Mouse (Mus musculus): Measurements from ENCODE around the gene Vmo1. TPM values are rescaled to one million over a fixed set of nuclear protein-coding genes. Genes with fewer than 3 reads are reported as not detected.

Vmo1 gene
- polyA plus RNA-seq, 1 experiment from 2014 or later: not detected

- H3K27ac ChIP-seq (ENCODE audit: low read depth, low read length): no peak overlapping the region
- no peaks in the 10 kb centered on the region for H3K36me3 ChIP-seq (ENCODE audit: control insufficient read depth, insufficient read depth, low read length)
- WGBS: 82% methylated on average over 7 of the region's 7 CpGs
- ATAC-seq: no peak
- no peaks in the 10 kb centered on the region for H3K9me3 ChIP-seq (ENCODE audit: control insufficient read depth, low read length)
- no peak overlapping the region for H3K4me3 ChIP-seq (ENCODE audit: low read length)
- H3K4me2 ChIP-seq (ENCODE audit: low read length): no peak overlapping the region
- H3K9ac ChIP-seq (ENCODE audit: low read depth, low read length): no peak overlapping the region
- peaks cover 3% of the 10 kb centered on the region for H3K4me1 ChIP-seq (ENCODE audit: control insufficient read depth, insufficient read depth, low read depth, low read length)
- H3K27me3 ChIP-seq (replicated peaks; ENCODE audit: control insufficient read depth, insufficient read depth, low read length): peaks cover 4% of the 10 kb centered on the region; the same call in 1 of the 2 replicates
Observed at GRCm38 (mm10) chr11:70512709-70513342, 1.6 kb downstream of the Vmo1 start.

GRCm38 (mm10) chr11:70511825-70512224 is 2.6 kb downstream of the Vmo1 start:
- no peak overlapping the region for H3K27ac ChIP-seq (ENCODE audit: low read depth, low read length)
- peaks cover 3% of the 10 kb centered on the region for H3K4me1 ChIP-seq (ENCODE audit: control insufficient read depth, insufficient read depth, low read depth, low read length)
- no peak for ATAC-seq
- peaks cover 4% of the 10 kb centered on the region; the same call in 1 of the 2 replicates for H3K27me3 ChIP-seq (replicated peaks; ENCODE audit: control insufficient read depth, insufficient read depth, low read length)
- no peak overlapping the region for H3K4me2 ChIP-seq (ENCODE audit: low read length)
- no peaks in the 10 kb centered on the region for H3K9me3 ChIP-seq (ENCODE audit: control insufficient read depth, low read length)
- no peak overlapping the region for H3K4me3 ChIP-seq (ENCODE audit: low read length)
- WGBS: 91% methylated on average over 7 of the region's 7 CpGs
- no peaks in the 10 kb centered on the region for H3K36me3 ChIP-seq (ENCODE audit: control insufficient read depth, insufficient read depth, low read length)
- H3K9ac ChIP-seq (ENCODE audit: low read depth, low read length): no peak overlapping the region

GRCm38 (mm10) chr11:70511242-70511641 is 3.2 kb downstream of the Vmo1 start:
- H3K27ac ChIP-seq (ENCODE audit: low read depth, low read length): no peak overlapping the region
- no peak overlapping the region for H3K4me3 ChIP-seq (ENCODE audit: low read length)
- peaks cover 3% of the 10 kb centered on the region for H3K4me1 ChIP-seq (ENCODE audit: control insufficient read depth, insufficient read depth, low read depth, low read length)
- WGBS: 83% methylated on average over 2 of the region's 2 CpGs
- no peaks in the 10 kb centered on the region for H3K9me3 ChIP-seq (ENCODE audit: control insufficient read depth, low read length)
- peaks cover 4% of the 10 kb centered on the region; the same call in 1 of the 2 replicates for H3K27me3 ChIP-seq (replicated peaks; ENCODE audit: control insufficient read depth, insufficient read depth, low read length)
- H3K9ac ChIP-seq (ENCODE audit: low read depth, low read length): no peak overlapping the region
- no peak for ATAC-seq
- no peak overlapping the region for H3K4me2 ChIP-seq (ENCODE audit: low read length)
- H3K36me3 ChIP-seq (ENCODE audit: control insufficient read depth, insufficient read depth, low read length): no peaks in the 10 kb centered on the region

GRCm38 (mm10) chr11:70509753-70510564 is 4.5 kb downstream of the Vmo1 start:
- no peak overlapping the region for H3K27ac ChIP-seq (ENCODE audit: low read depth, low read length)
- H3K9ac ChIP-seq (ENCODE audit: low read depth, low read length): peak overlapping the region; percentile 36

GRCm38 (mm10) chr11:70506962-70507515 is 7.4 kb downstream of the Vmo1 start:
- ATAC-seq: no peak
- H3K36me3 ChIP-seq (ENCODE audit: control insufficient read depth, insufficient read depth, low read length): no peaks in the 10 kb centered on the region
- H3K4me1 ChIP-seq (ENCODE audit: control insufficient read depth, insufficient read depth, low read depth, low read length): peaks cover 3% of the 10 kb centered on the region
- H3K4me2 ChIP-seq (ENCODE audit: low read length): no peak overlapping the region
- H3K4me3 ChIP-seq (ENCODE audit: low read length): no peak overlapping the region
- H3K27ac ChIP-seq (ENCODE audit: low read depth, low read length): no peak overlapping the region
- WGBS: 78% methylated on average over 7 of the region's 7 CpGs
- no peaks in the 10 kb centered on the region for H3K9me3 ChIP-seq (ENCODE audit: control insufficient read depth, low read length)
- H3K27me3 ChIP-seq (replicated peaks; ENCODE audit: control insufficient read depth, insufficient read depth, low read length): peaks cover 4% of the 10 kb centered on the region; the same call in 1 of the 2 replicates
- no peak overlapping the region for H3K9ac ChIP-seq (ENCODE audit: low read depth, low read length)

More at GRCm38 (mm10) chr11:70509753-70510564, 4.5 kb downstream of the Vmo1 start:
- Histone ChIP-seq H3K9me3 (ENCODE audit: control insufficient read depth, low read length) (no peaks in the 10 kb centered on the region), H3K36me3 (ENCODE audit: control insufficient read depth, insufficient read depth, low read length) (no peaks in the 10 kb centered on the region), H3K27me3 (replicated peaks; ENCODE audit: control insufficient read depth, insufficient read depth, low read length) (peaks cover 4% of the 10 kb centered on the region; the same call in 1 of the 2 replicates), H3K4me1 (ENCODE audit: control insufficient read depth, insufficient read depth, low read depth, low read length) (peaks cover 3% of the 10 kb centered on the region), H3K4me2 (ENCODE audit: low read length) (peak overlapping the region; percentile 46), H3K4me3 (ENCODE audit: low read length) (0 out of 2 replicates have a peak overlapping the region, but pooled peaks have one; percentile 15)
- 10% methylated on average over 19 of the region's 19 CpGs for WGBS
- peak; percentile 79 for ATAC-seq

GRCm38 (mm10) chr11:70506385-70506784 is 8.0 kb downstream of the Vmo1 start:
- H3K27me3 ChIP-seq (replicated peaks; ENCODE audit: control insufficient read depth, insufficient read depth, low read length): peaks cover 4% of the 10 kb centered on the region; the same call in 1 of the 2 replicates
- ATAC-seq: no peak
- 22% methylated on average over 4 of the region's 4 CpGs for WGBS

GRCm38 (mm10) chr11:70504970-70505369 is 9.4 kb downstream of the Vmo1 start, which contains the start of gene Tm4sf5:
Tm4sf5 (plus strand) TSS chr11:70505244.
- 87% methylated on average over 9 of the region's 9 CpGs for WGBS

More at GRCm38 (mm10) chr11:70506385-70506784, 8.0 kb downstream of the Vmo1 start:
- H3K9me3 ChIP-seq (ENCODE audit: control insufficient read depth, low read length): no peaks in the 10 kb centered on the region
- peaks cover 3% of the 10 kb centered on the region for H3K4me1 ChIP-seq (ENCODE audit: control insufficient read depth, insufficient read depth, low read depth, low read length)
- H3K4me2 ChIP-seq (ENCODE audit: low read length): no peak overlapping the region
- H3K4me3 ChIP-seq (ENCODE audit: low read length): no peak overlapping the region
- H3K9ac ChIP-seq (ENCODE audit: low read depth, low read length): no peak overlapping the region
- no peaks in the 10 kb centered on the region for H3K36me3 ChIP-seq (ENCODE audit: control insufficient read depth, insufficient read depth, low read length)
- H3K27ac ChIP-seq (ENCODE audit: low read depth, low read length): no peak overlapping the region

GRCm38 (mm10) chr11:70502018-70502417 is 12.4 kb downstream of the Vmo1 start:
- Histone ChIP-seq H3K27ac (ENCODE audit: low read depth, low read length) (no peak overlapping the region), H3K4me2 (ENCODE audit: low read length) (no peak overlapping the region), H3K4me1 (ENCODE audit: control insufficient read depth, insufficient read depth, low read depth, low read length) (no peaks in the 10 kb centered on the region), H3K36me3 (ENCODE audit: control insufficient read depth, insufficient read depth, low read length) (no peaks in the 10 kb centered on the region), H3K4me3 (ENCODE audit: low read length) (no peak overlapping the region), H3K9me3 (ENCODE audit: control insufficient read depth, low read length) (no peaks in the 10 kb centered on the region), H3K9ac (ENCODE audit: low read depth, low read length) (no peak overlapping the region), H3K27me3 (replicated peaks; ENCODE audit: control insufficient read depth, insufficient read depth, low read length) (no peaks in the 10 kb centered on the region)
- 77% methylated on average over 3 of the region's 3 CpGs for WGBS
- no peak for ATAC-seq

More at GRCm38 (mm10) chr11:70504970-70505369, 9.4 kb downstream of the Vmo1 start, which contains the start of gene Tm4sf5:
- H3K27ac ChIP-seq (ENCODE audit: low read depth, low read length): no peak within 1 kb of the TSS
- no peak within 1 kb of the TSS for H3K4me2 ChIP-seq (ENCODE audit: low read length)
- no peak within 1 kb of the TSS for H3K4me3 ChIP-seq (ENCODE audit: low read length)
- H3K9me3 ChIP-seq (ENCODE audit: control insufficient read depth, low read length): no peaks in the 10 kb centered on the region
- peaks cover 3% of the 10 kb centered on the region for H3K4me1 ChIP-seq (ENCODE audit: control insufficient read depth, insufficient read depth, low read depth, low read length)
- no peak within 1 kb of the TSS for H3K9ac ChIP-seq (ENCODE audit: low read depth, low read length)
- 0 out of 2 replicates have a peak, but pooled peaks cover 2% of the 10 kb centered on the region for H3K27me3 ChIP-seq (replicated peaks; ENCODE audit: control insufficient read depth, insufficient read depth, low read length)
- ATAC-seq: no peak
- H3K36me3 ChIP-seq (ENCODE audit: control insufficient read depth, insufficient read depth, low read length): no peaks in the 10 kb centered on the region

- H3K4me2 ChIP-seq (ENCODE audit: low read length): no peak overlapping the region
- no peak overlapping the region for H3K27ac ChIP-seq (ENCODE audit: low read depth, low read length)
- H3K36me3 ChIP-seq (ENCODE audit: control insufficient read depth, insufficient read depth, low read length): no peaks in the 10 kb centered on the region
- no peaks in the 10 kb centered on the region for H3K27me3 ChIP-seq (replicated peaks; ENCODE audit: control insufficient read depth, insufficient read depth, low read length)
- H3K9me3 ChIP-seq (ENCODE audit: control insufficient read depth, low read length): no peaks in the 10 kb centered on the region
- no peak overlapping the region for H3K4me3 ChIP-seq (ENCODE audit: low read length)
- H3K4me1 ChIP-seq (ENCODE audit: control insufficient read depth, insufficient read depth, low read depth, low read length): no peaks in the 10 kb centered on the region
- H3K9ac ChIP-seq (ENCODE audit: low read depth, low read length): no peak overlapping the region
- 95% methylated on average over 1 of the region's 1 CpGs for WGBS
- no peak for ATAC-seq
Observed at GRCm38 (mm10) chr11:70500476-70500812, 14.0 kb downstream of the Vmo1 start.
